Mouse (Mus musculus) heart, adult 2 months (tissue): ENCODE measurements around the gene Senp3. TPM values are rescaled to one million over a fixed set of nuclear protein-coding genes. Genes with fewer than 3 reads are reported as not detected.
"Not testable (repeated sequence)": the region's sequence is repeated elsewhere in the genome, so short reads cannot be mapped to it uniquely, and the experiment has no call there.

Experiments used
- DNase-seq, 2 experiments: peaks; one replicate each; pipeline ENCODE4 v3.0.0; 2021
- H3K27ac ChIP-seq: fragments of 200-600 bp; 2 replicates; pipeline ENCODE4 v1.8.1; 2022
- H3K27me3 ChIP-seq: fragments of 200-500 bp; 2 replicates; pipeline ENCODE4 v1.6.1; 2012; ENCODE audit warnings: mild to moderate bottlenecking, low read length, inconsistent platforms, mixed read lengths; ENCODE audit not compliant: control insufficient read depth, insufficient read depth
- H3K36me3 ChIP-seq: fragments of 200-500 bp; 2 replicates; pipeline ENCODE4 v1.6.1; 2012; ENCODE audit warnings: low read length, inconsistent platforms; ENCODE audit not compliant: control insufficient read depth, insufficient read depth
- H3K4me1 ChIP-seq: fragments of 200-500 bp; 2 replicates; pipeline ENCODE4 v1.6.1; 2011; ENCODE audit warnings: low read length; ENCODE audit not compliant: control insufficient read depth, insufficient read depth
- H3K4me3 ChIP-seq: fragments of 200-600 bp; 2 replicates; pipeline ENCODE4 v1.8.1; 2022
- H3K79me2 ChIP-seq: fragments of 200-500 bp; replicated peaks from 2 replicates; pipeline ENCODE4 v1.6.1; 2012; ENCODE audit warnings: mild to moderate bottlenecking, inconsistent platforms, low read length, moderate library complexity, mixed read lengths; ENCODE audit not compliant: control insufficient read depth, insufficient read depth
- H3K9ac ChIP-seq: fragments of 200-500 bp; 2 replicates; pipeline ENCODE4 v1.6.1; 2012; ENCODE audit warnings: low read depth, mild to moderate bottlenecking, control low read depth, inconsistent platforms, low read length, mixed read lengths
- CTCF ChIP-seq: fragments of 200-600 bp; IDR thresholded peaks from 2 replicates; pipeline ENCODE4 v1.8.1; 2022; ENCODE audit warnings: antibody characterized with exemption, mild to moderate bottlenecking, moderate library complexity
- EP300 ChIP-seq: fragments of 200-500 bp; IDR thresholded peaks from 2 replicates; pipeline ENCODE4 v1.6.1; 2011; ENCODE audit warnings: low read depth, low read length, control low read depth; ENCODE audit not compliant: insufficient read depth
- POLR2A ChIP-seq: fragments of 200-500 bp; IDR thresholded peaks from 2 replicates; pipeline ENCODE4 v1.6.1; 2011; ENCODE audit warnings: mild to moderate bottlenecking, low read depth, low read length, control low read depth; ENCODE audit not compliant: insufficient read depth
- WGBS: fragments of 180-500 bp; shearing (Covaris S2); methylation state at CpG from one replicate; pipeline ENCODE4 v1.1.7; 2018; 5-methylcytosine and 5-hydroxymethylcytosine counted together
- intact Hi-C: fragments of 180-260 bp; cut with DNase I; formaldehyde crosslinking; loops from one replicate; pipeline ENCODE4 v1.15.1; 2025
- microRNA-seq, 2 experiments: library from miRNA; unstranded; fragments of <30 nt; microRNA quantifications; one replicate each; pipeline ENCODE4 v1.2.0; 2021
- polyA plus RNA-seq: library from polyadenylated mRNA; depleted of rRNA; stranded (reverse); fragments of >200 nt; gene quantifications from 2 replicates; pipeline ENCODE4 v1.2.3, GENCODE M21; 2012; rRNA removed
- total RNA-seq, 2 experiments: library from RNA; stranded (reverse); gene quantifications; 2 replicates each; pipeline ENCODE4 v1.2.3; 2021

Senp3 gene
- total and polyA plus RNA-seq, 3 experiments: 31.1 to 35.1 (median 33.2) TPM

DNA sequence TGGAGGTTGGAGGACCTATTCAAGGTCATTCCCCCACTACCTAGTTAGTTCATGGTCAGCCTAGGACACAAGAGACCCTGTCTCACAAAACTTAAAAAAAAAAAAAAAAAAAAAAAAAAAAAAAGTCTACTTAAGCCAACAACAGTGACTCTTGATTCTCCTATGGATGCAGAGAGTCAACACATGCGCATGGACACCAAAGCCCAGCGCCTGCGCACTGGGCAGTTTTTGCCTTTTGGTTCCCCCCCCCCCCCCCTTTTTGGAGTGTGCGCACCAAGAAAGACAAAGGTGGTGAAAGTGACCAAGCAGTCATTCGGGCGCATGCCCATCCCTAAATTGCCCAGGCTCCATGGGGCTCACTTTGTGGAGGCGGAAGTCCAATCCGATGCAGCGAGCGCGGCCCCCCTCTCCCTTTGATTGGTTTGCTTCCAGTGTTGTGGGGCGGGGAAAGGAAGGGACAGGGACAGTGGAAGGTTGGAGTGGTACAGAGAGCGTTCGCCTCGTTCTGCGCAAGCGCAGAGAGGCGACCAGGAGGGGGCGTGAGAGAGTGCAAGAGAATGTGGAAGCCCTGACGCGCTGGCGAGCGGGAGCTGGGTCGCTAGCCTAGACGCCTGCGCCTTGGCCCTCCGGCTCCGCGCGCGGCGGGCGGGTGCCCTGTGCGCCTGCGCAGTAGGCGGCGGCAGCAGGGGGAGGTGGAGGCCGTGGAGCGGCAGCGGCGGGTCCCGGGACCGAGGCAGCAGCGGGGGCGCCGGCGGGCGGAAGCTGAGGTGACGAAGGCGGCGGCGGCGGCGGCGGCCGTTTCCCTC, 49.4 kb downstream of the Senp3 start, which contains the start of gene Fxr2:
TSS of gene Fxr2 (plus strand) at position 707 of the 806 bp plus-strand sequence.
- peak; percentile 100 for DNase-seq

DNA sequence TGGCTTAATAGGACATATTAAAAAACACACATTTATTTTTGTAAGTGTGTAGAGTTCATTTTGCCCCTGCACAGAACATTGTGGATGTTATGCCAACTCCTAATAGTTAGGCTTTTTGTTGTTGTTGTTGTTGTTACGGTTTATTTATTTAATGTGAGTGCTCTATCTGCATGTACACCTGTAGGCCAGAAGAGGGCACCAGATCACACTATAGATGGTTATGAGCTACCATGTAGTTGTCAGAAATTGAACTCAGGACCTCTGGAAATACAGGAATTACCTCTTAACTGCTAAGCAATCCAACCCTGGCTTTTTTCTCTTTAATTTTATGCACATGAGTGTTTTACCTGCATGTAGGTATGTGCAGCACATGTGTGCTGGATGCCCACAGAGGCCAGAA, 52.1 kb downstream of the Senp3 start:
- Histone ChIP-seq H3K9ac (no peak overlapping the region), H3K27ac (no peak overlapping the region), H3K4me3 (no peak overlapping the region), H3K27me3 (no peaks in the 10 kb centered on the region), H3K36me3 (peaks cover 9% of the 10 kb centered on the region), H3K4me1 (peaks cover 4% of the 10 kb centered on the region), H3K79me2 (peaks cover 2% of the 10 kb centered on the region)
- 53% methylated on average over 1 of the region's 1 CpGs for WGBS
- intact Hi-C loops: loop anchor here (2.0 kb wide), 1 partner anchor 27 kb away; no protein-coding TSS in a partner anchor
- peak; percentile 82 for TF ChIP-seq CTCF
- TF ChIP-seq POLR2A: no peak
- no peak for DNase-seq

More for the DNA sequence above, 49.4 kb downstream of the Senp3 start, which contains the start of gene Fxr2:
- Histone ChIP-seq H3K79me2 (peaks cover 2% of the 10 kb centered on the region), H3K36me3 (peaks cover 19% of the 10 kb centered on the region), H3K27ac (peak within 1 kb of the TSS; percentile 88), H3K4me3 (peak within 1 kb of the TSS; percentile 80), H3K9ac (peak within 1 kb of the TSS; percentile 97), H3K27me3 (no peaks in the 10 kb centered on the region), H3K4me1 (peaks cover 5% of the 10 kb centered on the region)
- intact Hi-C loops: no loop called here
- peak; percentile 58 for TF ChIP-seq POLR2A
- peak; percentile 66; the same call in 1 of the 2 replicates for TF ChIP-seq EP300
- peak; percentile 87 for TF ChIP-seq CTCF
- WGBS: under 1% methylated on average over 46 of the region's 56 CpGs

DNA sequence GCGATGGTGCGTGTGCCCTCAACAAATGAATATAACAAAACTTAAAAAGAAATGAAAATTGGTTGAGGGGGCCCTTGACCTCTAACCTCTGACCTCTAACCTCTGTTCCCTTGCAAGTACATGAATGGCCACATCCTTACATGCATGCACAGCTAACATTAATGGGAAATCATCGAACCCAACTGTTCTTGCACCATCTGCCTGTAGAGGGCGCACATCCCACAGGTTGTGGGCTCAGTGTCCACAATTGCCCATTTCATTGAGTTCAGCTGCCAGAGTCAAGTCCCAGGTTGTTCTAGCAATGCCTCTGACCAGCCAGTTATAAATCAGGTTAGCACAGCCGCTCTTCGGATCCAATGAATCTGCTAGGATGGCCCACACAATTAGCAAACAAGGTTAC, 53.6 kb downstream of the Senp3 start:
- 39% methylated on average over 6 of the region's 6 CpGs for WGBS
- intact Hi-C loops: loop anchor here (2.0 kb wide), 1 partner anchor 29 kb away; no protein-coding TSS in a partner anchor

DNA sequence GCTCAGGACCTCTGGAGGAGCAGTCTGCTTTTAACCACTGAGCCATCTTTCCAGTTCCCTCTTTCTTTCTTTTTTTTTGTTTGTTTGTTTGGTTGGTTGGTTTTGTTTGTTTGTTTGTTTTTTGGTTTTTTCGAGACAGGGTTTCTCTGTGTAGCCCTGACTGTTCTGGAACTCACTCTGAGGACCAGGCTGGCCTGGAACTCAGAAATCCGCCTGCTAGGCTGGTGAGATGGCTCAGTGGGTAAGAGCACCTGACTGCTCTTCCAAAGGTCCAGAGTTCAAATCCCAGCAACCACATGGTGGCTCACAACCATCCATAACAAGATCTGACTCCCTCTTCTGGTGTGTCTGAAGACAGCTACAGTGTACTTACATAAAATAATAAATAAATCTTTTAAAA, 57.5 kb downstream of the Senp3 start:
- H3K36me3 ChIP-seq, H3K9ac ChIP-seq, H3K27ac ChIP-seq, intact Hi-C loops, H3K4me1 ChIP-seq, DNase-seq, H3K4me3 ChIP-seq, H3K27me3 ChIP-seq, H3K79me2 ChIP-seq: not testable (repeated sequence)
- WGBS: 89% methylated on average over 2 of the region's 2 CpGs

More for the DNA sequence above, 53.6 kb downstream of the Senp3 start:
- H3K4me1 ChIP-seq: no peaks in the 10 kb centered on the region
- H3K27ac ChIP-seq: no peak overlapping the region
- H3K9ac ChIP-seq: no peak overlapping the region
- peak; percentile 96 for TF ChIP-seq CTCF
- peak; percentile 67; the same call in 1 of the 2 replicates for TF ChIP-seq EP300
- no peak for TF ChIP-seq POLR2A
- H3K79me2 ChIP-seq: peaks cover 2% of the 10 kb centered on the region
- DNase-seq: peak; percentile 70 to 82
- H3K27me3 ChIP-seq: no peaks in the 10 kb centered on the region
- H3K4me3 ChIP-seq: no peak overlapping the region
- H3K36me3 ChIP-seq: 0 out of 2 replicates have a peak, but pooled peaks cover 2% of the 10 kb centered on the region

Small RNAs within 50 kb of the gene (microRNA-seq; reads per million reads assigned to microRNA genes)
- gene Mir1934 (3.4 to 8.9 reads per million in 2 experiments), gene Mir467f (0 reads per million in 2 experiments)

Other genes with a start within 250 kb of the Senp3 start
Only the 30 nearest of the 35 such genes appear.
- under 1 TPM; 0.08 to 0.41 TPM for gene Dnah2, start 133.0 kb downstream of the Senp3 start, total RNA-seq
- gene Dnah2, start 133.0 kb downstream of the Senp3 start, polyA plus RNA-seq: 0.15 and 0.23 TPM in 2 replicates
- gene Efnb3, start 121.9 kb downstream of the Senp3 start, total RNA-seq: 100 to 1,000 TPM in 1 of 2 experiments, 10 to 100 TPM in 1; 89.2 to 106 TPM
- 57.4 and 95.6 TPM in 2 replicates for gene Efnb3, start 121.9 kb downstream of the Senp3 start, polyA plus RNA-seq
- 1 to 10 TPM; 5.4 to 5.6 TPM for gene Wrap53, start 101.8 kb downstream of the Senp3 start, total RNA-seq
- 10.1 and 10.5 TPM in 2 replicates for gene Wrap53, start 101.8 kb downstream of the Senp3 start, polyA plus RNA-seq
- 10 to 100 TPM; 13.6 to 15.3 TPM for gene Trp53, start 101.7 kb downstream of the Senp3 start, total RNA-seq
- gene Trp53, start 101.7 kb downstream of the Senp3 start, polyA plus RNA-seq: 35.0 and 41.6 TPM in 2 replicates
- 10 to 100 TPM; 17.0 to 20.3 TPM for gene Atp1b2, start 76.1 kb downstream of the Senp3 start, total RNA-seq
- 23.7 and 30.0 TPM in 2 replicates for gene Atp1b2, start 76.1 kb downstream of the Senp3 start, polyA plus RNA-seq
- not detected for gene Shbg, start 64.2 kb downstream of the Senp3 start, total RNA-seq
- gene Shbg, start 64.2 kb downstream of the Senp3 start, polyA plus RNA-seq: not detected in 2 replicates
- 1 to 10 TPM; 1.8 to 1.9 TPM for gene Sat2, start 60.1 kb downstream of the Senp3 start, total RNA-seq
- gene Sat2, start 60.1 kb downstream of the Senp3 start, polyA plus RNA-seq: 4.5 and 6.1 TPM in 2 replicates
- 100 to 1,000 TPM in 1 of 2 experiments, 10 to 100 TPM in 1; 86.0 to 103 TPM for gene Fxr2, start 49.1 kb downstream of the Senp3 start, total RNA-seq
- 61.2 and 112 TPM in 2 replicates for gene Fxr2, start 49.1 kb downstream of the Senp3 start, polyA plus RNA-seq
- gene Sox15, start 26.8 kb downstream of the Senp3 start, total RNA-seq: not detected
- gene Sox15, start 26.8 kb downstream of the Senp3 start, polyA plus RNA-seq: not detected in 2 replicates
- gene Mpdu1, start 19.4 kb downstream of the Senp3 start, total RNA-seq: 10 to 100 TPM; 13.7 to 14.2 TPM
- 40.8 and 41.3 TPM in 2 replicates for gene Mpdu1, start 19.4 kb downstream of the Senp3 start, polyA plus RNA-seq
- gene Cd68, start 15.9 kb downstream of the Senp3 start, total RNA-seq: 1 to 10 TPM; 7.4 to 7.6 TPM
- gene Cd68, start 15.9 kb downstream of the Senp3 start, polyA plus RNA-seq: 7.0 and 14.8 TPM in 2 replicates
- 100 to 1,000 TPM; 173 to 198 TPM for gene Eif4a1, start 9.7 kb downstream of the Senp3 start, total RNA-seq
- 147 and 250 TPM in 2 replicates for gene Eif4a1, start 9.7 kb downstream of the Senp3 start, polyA plus RNA-seq
- 1 to 10 TPM; 1.4 to 3.2 TPM for gene Tnfsf13, start 3.7 kb upstream of the Senp3 start, total RNA-seq
- gene Tnfsf13, start 3.7 kb upstream of the Senp3 start, polyA plus RNA-seq: 2.9 and 4.0 TPM in 2 replicates
- gene Tnfsf12, start 13.8 kb upstream of the Senp3 start, total RNA-seq: 10 to 100 TPM; 18.4 to 21.9 TPM
- gene Tnfsf12, start 13.8 kb upstream of the Senp3 start, polyA plus RNA-seq: 29.2 and 32.0 TPM in 2 replicates
- gene Tnfsfm13, start 14.0 kb upstream of the Senp3 start, total RNA-seq: 1 to 10 TPM; 2.8 to 3.2 TPM
- gene Tnfsfm13, start 14.0 kb upstream of the Senp3 start, polyA plus RNA-seq: 3.7 and 4.7 TPM in 2 replicates
- gene Polr2a, start 76.6 kb upstream of the Senp3 start, total RNA-seq: 10 to 100 TPM; 25.3 to 30.4 TPM
- gene Polr2a, start 76.6 kb upstream of the Senp3 start, polyA plus RNA-seq: 15.6 and 20.2 TPM in 2 replicates
- gene Slc35g3, start 79.9 kb upstream of the Senp3 start, total RNA-seq: not detected
- 0.35 TPM in 1 of 2 replicates, not detected in the other for gene Slc35g3, start 79.9 kb upstream of the Senp3 start, polyA plus RNA-seq
- gene Zbtb4, start 83.8 kb upstream of the Senp3 start, total RNA-seq: 10 to 100 TPM; 42.9 to 47.9 TPM
- gene Zbtb4, start 83.8 kb upstream of the Senp3 start, polyA plus RNA-seq: 19.8 and 25.4 TPM in 2 replicates
- gene Chrnb1, start 113.9 kb upstream of the Senp3 start, total RNA-seq: 1 to 10 TPM; 4.1 TPM
- 10.3 and 16.4 TPM in 2 replicates for gene Chrnb1, start 113.9 kb upstream of the Senp3 start, polyA plus RNA-seq
- gene Fgf11, start 119.8 kb upstream of the Senp3 start, total RNA-seq: 1 to 10 TPM; 1.9 to 2.5 TPM
- gene Fgf11, start 119.8 kb upstream of the Senp3 start, polyA plus RNA-seq: 3.3 and 4.3 TPM in 2 replicates
- under 1 TPM; 0.25 to 0.29 TPM for gene Tmem102, start 123.5 kb upstream of the Senp3 start, total RNA-seq
- gene Tmem102, start 123.5 kb upstream of the Senp3 start, polyA plus RNA-seq: 0.44 and 0.47 TPM in 2 replicates
- gene Gm39566, start 133.2 kb upstream of the Senp3 start, total RNA-seq: not detected
- 0.02 and 0.09 TPM in 2 replicates for gene Gm39566, start 133.2 kb upstream of the Senp3 start, polyA plus RNA-seq
- not detected for gene Spem2, start 136.4 kb upstream of the Senp3 start, total RNA-seq
- 0.15 and 0.20 TPM in 2 replicates for gene Spem2, start 136.4 kb upstream of the Senp3 start, polyA plus RNA-seq
- not detected for gene Spem1, start 140.1 kb upstream of the Senp3 start, total RNA-seq
- 0.23 and 0.32 TPM in 2 replicates for gene Spem1, start 140.1 kb upstream of the Senp3 start, polyA plus RNA-seq
- 1 to 10 TPM; 3.4 to 5.0 TPM for gene Nlgn2, start 155.7 kb upstream of the Senp3 start, total RNA-seq
- gene Nlgn2, start 155.7 kb upstream of the Senp3 start, polyA plus RNA-seq: 6.0 and 6.7 TPM in 2 replicates
- 100 to 1,000 TPM; 214 to 254 TPM for gene Tmem256, start 156.4 kb upstream of the Senp3 start, total RNA-seq
- 308 and 350 TPM in 2 replicates for gene Tmem256, start 156.4 kb upstream of the Senp3 start, polyA plus RNA-seq
- 10 to 100 TPM; 21.2 to 22.4 TPM for gene Plscr3, start 164.3 kb upstream of the Senp3 start, total RNA-seq
- 45.3 and 48.3 TPM in 2 replicates for gene Plscr3, start 164.3 kb upstream of the Senp3 start, polyA plus RNA-seq
- gene Tnk1, start 176.6 kb upstream of the Senp3 start, total RNA-seq: not detected
- gene Tnk1, start 176.6 kb upstream of the Senp3 start, polyA plus RNA-seq: 0.20 and 0.68 TPM in 2 replicates
- not detected for gene Tmem95, start 195.9 kb upstream of the Senp3 start, total RNA-seq
- not detected in 2 replicates for gene Tmem95, start 195.9 kb upstream of the Senp3 start, polyA plus RNA-seq
- gene Kctd11, start 199.3 kb upstream of the Senp3 start, total RNA-seq: 1 to 10 TPM; 2.3 to 2.6 TPM
- 2.9 TPM in 2 replicates for gene Kctd11, start 199.3 kb upstream of the Senp3 start, polyA plus RNA-seq